Mouse (Mus musculus) olfactory bulb, adult 2 months (tissue): ENCODE measurements around the gene Hspb1. TPM values are rescaled to one million over a fixed set of nuclear protein-coding genes. Genes with fewer than 3 reads are reported as not detected.

Experiments used
- H3K27ac ChIP-seq: fragments of 200-500 bp; 2 replicates; pipeline ENCODE4 v1.5.1; 2012; ENCODE audit warnings: low read depth, low read length; ENCODE audit not compliant: insufficient read depth
- H3K4me1 ChIP-seq: fragments of 200-500 bp; 2 replicates; pipeline ENCODE4 v1.6.1; 2012; ENCODE audit warnings: low read length; ENCODE audit not compliant: control insufficient read depth, insufficient read depth
- H3K4me3 ChIP-seq: fragments of 200-500 bp; 2 replicates; pipeline ENCODE4 v1.5.1; 2012; ENCODE audit warnings: mild to moderate bottlenecking, low read depth, low read length, moderate library complexity; ENCODE audit not compliant: insufficient read depth
- CTCF ChIP-seq: fragments of 200-500 bp; IDR thresholded peaks from 2 replicates; pipeline ENCODE4 v1.5.1; 2012; ENCODE audit warnings: low read depth, mild to moderate bottlenecking, low read length, moderate library complexity; ENCODE audit not compliant: insufficient read depth
- POLR2A ChIP-seq: fragments of 200-500 bp; IDR thresholded peaks from 2 replicates; pipeline ENCODE4 v1.6.1; 2012; ENCODE audit warnings: mild to moderate bottlenecking, low read depth, low read length, moderate library complexity; ENCODE audit not compliant: insufficient read depth
- WGBS: fragments of 180-500 bp; shearing (Covaris S2); methylation state at CpG from one replicate; pipeline ENCODE4 v1.1.7; 2018; 5-methylcytosine and 5-hydroxymethylcytosine counted together
- polyA plus RNA-seq: library from polyadenylated mRNA; stranded (reverse); fragments of >200 nt; gene quantifications from 2 replicates; pipeline ENCODE4 v1.2.4, GENCODE M21; 2012; ENCODE audit warnings: low replicate concordance; ENCODE audit not compliant: missing spikeins, insufficient read depth, insufficient read length

Hspb1 gene
- polyA plus RNA-seq, 1 experiment, result not detected

GRCm38 (mm10) chr5:135906846-135907245 lies 19.1 kb downstream of the Hspb1 start:
- no peak overlapping the region for H3K4me3 ChIP-seq
- no peak overlapping the region; the same call in 1 of the 2 replicates for H3K27ac ChIP-seq
- no peak for TF ChIP-seq POLR2A
- no peak for TF ChIP-seq CTCF
- peaks cover 38% of the 10 kb centered on the region for H3K4me1 ChIP-seq
- WGBS, result 81% methylated on average over 4 of the region's 4 CpGs

GRCm38 (mm10) chr5:135907256-135907655 lies 19.5 kb downstream of the Hspb1 start:
- 68% methylated on average over 13 of the region's 13 CpGs for WGBS
- H3K4me3 ChIP-seq, result no peak overlapping the region
- no peak overlapping the region; the same call in 1 of the 2 replicates for H3K27ac ChIP-seq

GRCm38 (mm10) chr5:135908185-135908584 lies 20.5 kb downstream of the Hspb1 start:
- TF ChIP-seq POLR2A, result no peak
- no peak for TF ChIP-seq CTCF
- H3K4me1 ChIP-seq, result peaks cover 42% of the 10 kb centered on the region
- H3K4me3 ChIP-seq, result no peak overlapping the region
- WGBS, result 16% methylated on average over 12 of the region's 12 CpGs
- no peak overlapping the region; the same call in 1 of the 2 replicates for H3K27ac ChIP-seq

More at GRCm38 (mm10) chr5:135907256-135907655, 19.5 kb downstream of the Hspb1 start:
- H3K4me1 ChIP-seq, result peaks cover 38% of the 10 kb centered on the region
- TF ChIP-seq CTCF (no peak), POLR2A (no peak)

GRCm38 (mm10) chr5:135908989-135909388 lies 21.3 kb downstream of the Hspb1 start:
- TF ChIP-seq CTCF (no peak), POLR2A (no peak)
- H3K4me1 ChIP-seq, result peaks cover 44% of the 10 kb centered on the region
- 83% methylated on average over 16 of the region's 16 CpGs for WGBS
- H3K4me3 ChIP-seq, result no peak overlapping the region
- H3K27ac ChIP-seq, result no peak overlapping the region

GRCm38 (mm10) chr5:135909646-135910045 lies 21.9 kb downstream of the Hspb1 start:
- 68% methylated on average over 10 of the region's 10 CpGs for WGBS
- Histone ChIP-seq H3K4me3 (no peak overlapping the region), H3K4me1 (peaks cover 47% of the 10 kb centered on the region), H3K27ac (no peak overlapping the region)
- TF ChIP-seq CTCF (no peak), POLR2A (no peak)

GRCm38 (mm10) chr5:135910813-135911212 lies 23.1 kb downstream of the Hspb1 start:
- TF ChIP-seq CTCF (no peak), POLR2A (no peak)
- Histone ChIP-seq H3K4me1 (peaks cover 49% of the 10 kb centered on the region), H3K4me3 (no peak overlapping the region), H3K27ac (no peak overlapping the region)
- WGBS, result 81% methylated on average over 25 of the region's 25 CpGs

GRCm38 (mm10) chr5:135911633-135912220 lies 24.0 kb downstream of the Hspb1 start:
- no peak overlapping the region for H3K27ac ChIP-seq
- H3K4me3 ChIP-seq, result no peak overlapping the region
- TF ChIP-seq CTCF, result no peak
- TF ChIP-seq POLR2A, result no peak
- H3K4me1 ChIP-seq, result peaks cover 53% of the 10 kb centered on the region
- WGBS, result 87% methylated on average over 11 of the region's 11 CpGs

- WGBS, result 49% methylated on average over 5 of the region's 5 CpGs
- no peak overlapping the region for H3K4me3 ChIP-seq
- no peak overlapping the region for H3K27ac ChIP-seq
- H3K4me1 ChIP-seq, result peaks cover 48% of the 10 kb centered on the region
- TF ChIP-seq CTCF, result no peak
- no peak for TF ChIP-seq POLR2A
Observed at GRCm38 (mm10) chr5:135913201-135913600, 25.5 kb downstream of the Hspb1 start.

- 58% methylated on average over 6 of the region's 6 CpGs for WGBS
- H3K27ac ChIP-seq, result no peak overlapping the region
- peaks cover 44% of the 10 kb centered on the region for H3K4me1 ChIP-seq
- TF ChIP-seq CTCF (no peak), POLR2A (no peak)
- H3K4me3 ChIP-seq, result no peak overlapping the region
Observed at GRCm38 (mm10) chr5:135914156-135914555, 26.4 kb downstream of the Hspb1 start.
